Mouse (Mus musculus) heart, embryonic 11.5 days (tissue): ENCODE results near the gene Lemd1. TPM values are rescaled to one million over a fixed set of nuclear protein-coding genes. Genes with fewer than 3 reads are reported as not detected.
"Not testable (repeated sequence)": the region's sequence is repeated elsewhere in the genome, so short reads cannot be mapped to it uniquely, and the experiment has no call there.

ENCODE experiments used
- ATAC-seq: fragments of 200-750 bp; cut with Nextera tagmentation; replicated peaks from 2 replicates; pipeline ENCODE4 v1.8.0; 2017; ENCODE audit warnings: moderate library complexity; ENCODE audit not compliant: insufficient number of reproducible peaks, low FRiP score, low TSS enrichment
- H3K27ac ChIP-seq: fragments of 300-500 bp; sonication (generic); 2 replicates; pipeline ENCODE4 v1.5.1; 2014; ENCODE audit warnings: mild to moderate bottlenecking, low read depth, low read length
- H3K27me3 ChIP-seq: fragments of 300-500 bp; sonication (generic); 2 replicates; pipeline ENCODE4 v1.6.1; 2014; ENCODE audit warnings: mild to moderate bottlenecking, low read length, mixed read lengths; ENCODE audit not compliant: control insufficient read depth, insufficient read depth
- H3K36me3 ChIP-seq: fragments of 300-500 bp; sonication (generic); 2 replicates; pipeline ENCODE4 v1.6.1; 2014; ENCODE audit warnings: mild to moderate bottlenecking, low read length, moderate library complexity, mixed read lengths; ENCODE audit not compliant: control insufficient read depth, insufficient read depth
- H3K4me1 ChIP-seq: fragments of 300-500 bp; sonication (generic); 2 replicates; pipeline ENCODE4 v1.6.1; 2014; ENCODE audit warnings: low read length; ENCODE audit not compliant: control insufficient read depth, insufficient read depth
- H3K4me2 ChIP-seq: fragments of 300-500 bp; sonication (generic); 2 replicates; pipeline ENCODE4 v1.6.1; 2014; ENCODE audit warnings: mild to moderate bottlenecking, moderate library complexity
- H3K4me3 ChIP-seq: fragments of 300-500 bp; sonication (generic); 2 replicates; pipeline ENCODE4 v1.5.1; 2014; ENCODE audit warnings: low read depth, low read length
- H3K9ac ChIP-seq: fragments of 300-500 bp; sonication (generic); 2 replicates; pipeline ENCODE4 v1.6.1; 2014; ENCODE audit warnings: mild to moderate bottlenecking, low read depth, low read length, moderate library complexity
- H3K9me3 ChIP-seq: fragments of 300-500 bp; sonication (generic); replicated peaks from 2 replicates; pipeline ENCODE4 v1.6.1; 2016; ENCODE audit warnings: low read length; ENCODE audit not compliant: control insufficient read depth
- WGBS: fragments of 180-500 bp; shearing (Covaris S2); extraction: QIAGEN DNeasy Blood & Tissue Kit; methylation state at CpG from one replicate; pipeline ENCODE4 v1.1.7; 2014; ENCODE audit not compliant: insufficient replicate concordance; 5-methylcytosine and 5-hydroxymethylcytosine counted together
- polyA plus RNA-seq: library from polyadenylated mRNA; unstranded; fragments of >200 nt; fragmentation: Nextera tagmentation; extraction: Ambion mirVana; gene quantifications from 2 replicates; pipeline ENCODE4 v1.2.1, GENCODE M21; 2014

Lemd1 gene
- polyA plus RNA-seq, 1 experiment from 2014 or later = not detected

GRCm38 (mm10) chr1:132268418-132269060, 77.3 kb downstream of the Lemd1 start:
- Histone ChIP-seq H3K27ac (no peak overlapping the region), H3K36me3 (no peaks in the 10 kb centered on the region), H3K4me2 (no peak overlapping the region), H3K9ac (no peak overlapping the region), H3K27me3 (no peaks in the 10 kb centered on the region), H3K4me3 (no peak overlapping the region), H3K4me1 (peaks cover 18% of the 10 kb centered on the region), H3K9me3 (no peaks in the 10 kb centered on the region)
- WGBS = 62% methylated on average over 7 of the region's 7 CpGs
- ATAC-seq = no peak

- Histone ChIP-seq H3K36me3 (no peaks in the 10 kb centered on the region), H3K9me3 (no peaks in the 10 kb centered on the region), H3K27me3 (no peaks in the 10 kb centered on the region), H3K4me2 (no peak overlapping the region), H3K9ac (no peak overlapping the region), H3K4me3 (no peak overlapping the region), H3K4me1 (peaks cover 18% of the 10 kb centered on the region), H3K27ac (no peak overlapping the region)
- ATAC-seq = no peak
- WGBS = 81% methylated on average over 3 of the region's 3 CpGs
Measured at GRCm38 (mm10) chr1:132271237-132271636, 80.0 kb downstream of the Lemd1 start.

DNA sequence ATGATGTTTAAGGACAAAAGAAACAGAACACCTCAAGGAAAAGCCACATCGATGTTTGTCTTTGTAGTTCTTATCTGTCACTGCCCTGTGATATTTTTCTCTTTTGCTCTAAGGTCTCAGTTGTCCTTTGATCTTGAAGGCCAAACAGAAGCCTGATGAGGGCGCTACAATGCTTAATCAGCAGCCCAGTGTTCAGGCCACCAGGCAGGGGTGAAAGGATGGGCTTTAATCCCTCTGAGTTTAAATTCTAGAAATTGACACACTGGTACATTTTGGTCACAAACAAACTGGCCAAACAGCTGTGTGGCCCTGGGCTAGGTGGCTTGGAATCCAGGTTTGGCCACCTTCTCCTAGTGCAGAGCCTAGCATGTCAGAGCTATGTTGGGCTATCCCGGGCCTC, 85.5 kb downstream of the Lemd1 start:
- Histone ChIP-seq H3K36me3 (no peaks in the 10 kb centered on the region), H3K4me2 (no peak overlapping the region), H3K9ac (no peak overlapping the region), H3K9me3 (no peaks in the 10 kb centered on the region), H3K4me3 (no peak overlapping the region), H3K27me3 (no peaks in the 10 kb centered on the region), H3K27ac (no peak overlapping the region), H3K4me1 (no peaks in the 10 kb centered on the region)
- WGBS = 56% methylated on average over 3 of the region's 3 CpGs
- ATAC-seq = no peak

DNA sequence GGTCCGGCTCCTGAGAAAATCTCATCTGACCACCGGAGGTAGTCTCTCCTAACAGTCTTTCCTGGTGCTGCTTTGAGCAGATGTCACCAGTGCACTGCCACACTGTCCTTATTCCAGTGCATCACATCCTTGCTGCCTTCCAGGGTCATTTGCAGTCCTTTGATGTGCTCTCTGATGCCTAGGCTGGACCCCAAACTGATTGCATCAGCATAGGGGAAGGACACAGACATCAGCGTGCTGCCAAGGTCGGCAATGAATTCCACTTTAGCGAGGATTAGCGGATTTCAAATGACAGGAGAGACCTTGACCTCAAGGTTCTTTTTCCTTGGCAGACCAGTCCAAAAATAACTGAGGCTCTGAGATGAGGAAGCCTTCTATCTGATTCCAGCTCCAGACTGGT, 85.9 kb downstream of the Lemd1 start:
- no peak overlapping the region for H3K9ac ChIP-seq
- no peak overlapping the region for H3K27ac ChIP-seq
- ATAC-seq = no peak
- H3K9me3 ChIP-seq = no peaks in the 10 kb centered on the region
- H3K4me2 ChIP-seq = no peak overlapping the region
- H3K4me3 ChIP-seq = no peak overlapping the region
- H3K27me3 ChIP-seq = no peaks in the 10 kb centered on the region
- 45% methylated on average over 6 of the region's 6 CpGs for WGBS
- no peaks in the 10 kb centered on the region for H3K4me1 ChIP-seq
- no peaks in the 10 kb centered on the region for H3K36me3 ChIP-seq

DNA sequence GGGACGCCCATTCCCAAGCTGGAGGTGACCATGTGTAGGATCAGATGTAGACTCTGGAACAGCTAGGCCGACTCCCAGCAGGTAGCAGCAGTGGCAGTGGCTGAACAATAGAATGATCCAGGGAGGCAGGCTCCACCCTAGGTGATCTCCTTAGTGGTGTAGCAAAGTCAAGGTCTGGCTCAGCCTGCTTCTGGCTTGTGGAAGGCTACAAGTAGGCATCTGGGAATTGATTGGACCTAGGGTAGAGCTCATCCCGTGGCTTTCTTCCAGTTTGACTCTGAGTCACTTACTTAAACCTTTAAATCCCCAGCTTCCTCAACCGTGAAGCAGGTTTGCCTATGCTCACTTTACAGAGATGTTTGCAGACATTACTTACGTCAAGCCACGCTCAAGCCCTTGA, 89.4 kb downstream of the Lemd1 start:
- H3K9ac ChIP-seq, H3K27me3 ChIP-seq, H3K27ac ChIP-seq, H3K36me3 ChIP-seq, ATAC-seq, H3K4me1 ChIP-seq, H3K4me2 ChIP-seq, H3K9me3 ChIP-seq, H3K4me3 ChIP-seq: not testable (repeated sequence)
- 71% methylated on average over 6 of the region's 6 CpGs for WGBS

GRCm38 (mm10) chr1:132281523-132282176, 90.4 kb downstream of the Lemd1 start:
- Histone ChIP-seq H3K27ac (no peak overlapping the region), H3K36me3 (no peaks in the 10 kb centered on the region), H3K4me2 (no peak overlapping the region), H3K4me1 (no peaks in the 10 kb centered on the region), H3K9ac (no peak overlapping the region), H3K4me3 (no peak overlapping the region), H3K9me3 (no peaks in the 10 kb centered on the region), H3K27me3 (peaks cover 5% of the 10 kb centered on the region; the same call in 1 of the 2 replicates)
- ATAC-seq = no peak
- WGBS = 23% methylated on average over 8 of the region's 8 CpGs

- Histone ChIP-seq H3K27me3 (peaks cover 5% of the 10 kb centered on the region; the same call in 1 of the 2 replicates), H3K27ac (no peak overlapping the region), H3K4me1 (peaks cover under 1% of the 10 kb centered on the region; the same call in 1 of the 2 replicates), H3K9ac (no peak overlapping the region), H3K9me3 (no peaks in the 10 kb centered on the region), H3K4me3 (no peak overlapping the region), H3K4me2 (no peak overlapping the region), H3K36me3 (no peaks in the 10 kb centered on the region)
- 80% methylated on average over 2 of the region's 2 CpGs for WGBS
- ATAC-seq = no peak
Measured at GRCm38 (mm10) chr1:132282177-132282536, 90.9 kb downstream of the Lemd1 start.

GRCm38 (mm10) chr1:132283018-132283417, 91.8 kb downstream of the Lemd1 start:
- H3K4me2 ChIP-seq = no peak overlapping the region
- no peak overlapping the region for H3K9ac ChIP-seq
- H3K27me3 ChIP-seq = peaks cover 5% of the 10 kb centered on the region; the same call in 1 of the 2 replicates
- no peak overlapping the region for H3K4me3 ChIP-seq
- H3K36me3 ChIP-seq = no peaks in the 10 kb centered on the region
- H3K4me1 ChIP-seq = peaks cover 9% of the 10 kb centered on the region
- H3K27ac ChIP-seq = no peak overlapping the region
- WGBS = 76% methylated on average over 13 of the region's 13 CpGs
- no peak for ATAC-seq
- no peaks in the 10 kb centered on the region for H3K9me3 ChIP-seq

GRCm38 (mm10) chr1:132286735-132287134, 95.5 kb downstream of the Lemd1 start:
- no peak for ATAC-seq
- Histone ChIP-seq H3K4me1 (peaks cover 20% of the 10 kb centered on the region), H3K4me3 (no peak overlapping the region), H3K4me2 (no peak overlapping the region), H3K36me3 (no peaks in the 10 kb centered on the region), H3K9ac (no peak overlapping the region), H3K9me3 (no peaks in the 10 kb centered on the region), H3K27ac (no peak overlapping the region), H3K27me3 (peaks cover 9% of the 10 kb centered on the region)
- 77% methylated on average over 1 of the region's 1 CpGs for WGBS
